Mouse (Mus musculus): Measurements from ENCODE around the gene Cacna1d. TPM values are rescaled to one million over a fixed set of nuclear protein-coding genes. Genes with fewer than 3 reads are reported as not detected.

Cacna1d gene
- total and polyA plus RNA-seq, 3 experiments: 0.04 to 0.66 (median 0.08) TPM

- Histone ChIP-seq H3K4me1 (ENCODE audit: control insufficient read depth in 1 of 2, insufficient read depth in 2 of 2) (peaks cover 14 to 37% of the 10 kb centered on the region in 2 experiments), H3K27ac (ENCODE audit: insufficient read depth, low read depth) (no peak overlapping the region), H3K27me3 (replicated peaks) (no peaks in the 10 kb centered on the region), H3K79me2 (replicated peaks; ENCODE audit: control insufficient read depth, extremely low read depth, insufficient read depth, poor library complexity, severe bottlenecking) (no peaks in the 10 kb centered on the region), H3K4me2 (ENCODE audit: insufficient read depth, low read depth, poor library complexity, severe bottlenecking) (no peak overlapping the region), H3K4me3 (replicated peaks in 1 of 3; ENCODE audit: low read depth in 2 of 3, low read length in 2 of 3, poor library complexity in 1 of 3) (no peak overlapping the region), H3K9ac (ENCODE audit: insufficient read depth, low read depth) (no peak overlapping the region), H3K9me3 (replicated peaks; ENCODE audit: low read length) (no peaks in the 10 kb centered on the region), H3K36me3 (replicated peaks in 1 of 2; ENCODE audit: control insufficient read depth in 1 of 2, insufficient read depth in 1 of 2, low read length in 1 of 2) (no peaks in the 10 kb centered on the region)
- no peak for TF ChIP-seq MAFK (IDR thresholded peaks at IDR 0.05; ENCODE audit: insufficient replicate concordance, low read length)
- TF ChIP-seq ELF1 (IDR thresholded peaks at IDR 0.05; ENCODE audit: low read depth, low read length): no peak
- no peak for TF ChIP-seq IRF4 (IDR thresholded peaks at IDR 0.05; ENCODE audit: low read depth, low read length)
- TF ChIP-seq HCFC1 (IDR thresholded peaks at IDR 0.05; ENCODE audit: low read depth, low read length): no peak
- no peak for TF ChIP-seq EP300 (IDR thresholded peaks at IDR 0.05; ENCODE audit: low read length)
- no peak for TF ChIP-seq RAD21 (IDR thresholded peaks at IDR 0.05; ENCODE audit: low read depth, low read length)
- DNase-seq (ENCODE audit: extremely low read depth): no peak
- in situ Hi-C loops (cut with MboI; ENCODE audit: low pct_ligation_motif_present, low pct_unique_long_range_greater_than_20kb, low sequenced_read_pairs) (no loop called here), dilution Hi-C loops (cut with MboI; ENCODE audit: extremely low pct_ligation_motif_present, extremely low pct_unique_long_range_greater_than_20kb, low sequenced_read_pairs) (no loop called here)
Measured at GRCm38 (mm10) chr14:30019375-30019774, 471.9 kb downstream of the Cacna1d start.

GRCm38 (mm10) chr14:30018846-30019245, 472.4 kb downstream of the Cacna1d start:
- Histone ChIP-seq H3K36me3 (replicated peaks in 1 of 2; ENCODE audit: control insufficient read depth in 1 of 2, insufficient read depth in 1 of 2, low read length in 1 of 2) (no peaks in the 10 kb centered on the region), H3K9me3 (replicated peaks; ENCODE audit: low read length) (no peaks in the 10 kb centered on the region), H3K9ac (ENCODE audit: insufficient read depth, low read depth) (no peak overlapping the region), H3K27me3 (replicated peaks) (no peaks in the 10 kb centered on the region), H3K79me2 (replicated peaks; ENCODE audit: control insufficient read depth, extremely low read depth, insufficient read depth, poor library complexity, severe bottlenecking) (no peaks in the 10 kb centered on the region), H3K4me2 (ENCODE audit: insufficient read depth, low read depth, poor library complexity, severe bottlenecking) (no peak overlapping the region), H3K27ac (ENCODE audit: insufficient read depth, low read depth) (no peak overlapping the region), H3K4me1 (ENCODE audit: control insufficient read depth in 1 of 2, insufficient read depth in 2 of 2) (peaks cover 17 to 40% of the 10 kb centered on the region in 2 experiments), H3K4me3 (replicated peaks in 1 of 3; ENCODE audit: low read depth in 2 of 3, low read length in 2 of 3, poor library complexity in 1 of 3) (no peak overlapping the region)
- dilution Hi-C loops (cut with MboI; ENCODE audit: extremely low pct_ligation_motif_present, extremely low pct_unique_long_range_greater_than_20kb, low sequenced_read_pairs) (no loop called here), in situ Hi-C loops (cut with MboI; ENCODE audit: low pct_ligation_motif_present, low pct_unique_long_range_greater_than_20kb, low sequenced_read_pairs) (no loop called here)
- no peak for DNase-seq (ENCODE audit: extremely low read depth)
- no peak for TF ChIP-seq USF2 (conservative IDR thresholded peaks at IDR 0.05; ENCODE audit: low read depth, low read length)
- TF ChIP-seq ZC3H11A (IDR thresholded peaks at IDR 0.05; ENCODE audit: low read depth, low read length): no peak
- no peak for TF ChIP-seq ZKSCAN1 (IDR thresholded peaks at IDR 0.05; ENCODE audit: borderline replicate concordance, low read depth, low read length)
- no peak for TF ChIP-seq MAZ (IDR thresholded peaks at IDR 0.05; ENCODE audit: low read depth, low read length)
- TF ChIP-seq MYC (IDR thresholded peaks at IDR 0.05; ENCODE audit: low read depth, low read length): no peak
- TF ChIP-seq ZMIZ1 (IDR thresholded peaks at IDR 0.05; ENCODE audit: low read depth, low read length): no peak
- TF ChIP-seq UBTF (IDR thresholded peaks at IDR 0.05; ENCODE audit: low read depth, low read length): no peak
- TF ChIP-seq USF1 (IDR thresholded peaks at IDR 0.05; ENCODE audit: low read depth, low read length): no peak
- TF ChIP-seq IRF4 (IDR thresholded peaks at IDR 0.05; ENCODE audit: low read depth, low read length): no peak
- TF ChIP-seq POLR2AphosphoS2 (IDR thresholded peaks at IDR 0.05; ENCODE audit: low read depth, low read length): no peak
- TF ChIP-seq E2F4 (IDR thresholded peaks at IDR 0.05; ENCODE audit: insufficient replicate concordance, low read depth, low read length): no peak
- TF ChIP-seq ETS1 (conservative IDR thresholded peaks at IDR 0.05; ENCODE audit: low read depth, low read length): no peak
- no peak for TF ChIP-seq ELF1 (IDR thresholded peaks at IDR 0.05; ENCODE audit: low read depth, low read length)

Measured in CH12.LX (cell line).